Mouse (Mus musculus): Measurements from ENCODE around the gene Klhl36.

Klhl36 gene

DNA sequence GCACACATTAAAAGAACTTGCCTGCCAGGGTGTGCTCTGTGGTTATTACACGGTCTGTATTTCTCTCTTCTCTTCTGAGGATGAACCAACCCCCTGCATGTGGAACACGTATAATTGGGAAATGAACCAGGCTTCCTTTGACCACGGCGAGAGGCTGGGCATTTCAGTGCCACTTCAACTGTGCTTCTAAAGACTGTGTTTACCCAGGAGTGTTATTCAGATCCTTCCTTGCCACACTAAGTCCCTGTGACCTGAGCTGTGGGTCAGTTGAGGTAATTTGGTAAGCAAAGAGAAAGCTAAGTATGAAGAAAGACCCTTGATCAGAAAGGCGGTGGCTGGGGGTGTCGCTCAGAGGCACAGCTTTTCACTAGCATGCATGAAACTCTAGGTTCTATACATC, 19.2 kb downstream of the Klhl36 start:
- intact Hi-C loops (cut with DNase I), result no loop called here

DNA sequence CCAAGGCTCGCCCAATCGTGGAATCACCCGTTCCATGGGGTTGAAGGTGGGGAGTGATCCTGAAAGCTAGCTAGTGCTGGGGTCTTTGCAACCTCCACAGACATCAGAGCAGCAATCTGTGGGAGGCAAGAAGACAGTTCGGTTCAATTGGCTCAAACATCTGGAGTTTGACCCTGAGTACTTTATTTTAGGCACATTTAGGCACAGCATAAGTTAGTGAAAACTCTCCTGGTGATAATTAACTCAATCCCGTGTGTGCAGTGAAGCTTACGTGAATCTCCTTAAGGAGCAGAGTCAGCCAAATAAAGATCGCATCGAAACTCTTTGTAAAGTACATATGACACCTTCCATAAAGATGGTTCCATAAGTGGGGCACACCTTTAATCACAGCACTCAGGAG, 19.9 kb downstream of the Klhl36 start:
- intact Hi-C loops (cut with DNase I), result no loop called here

DNA sequence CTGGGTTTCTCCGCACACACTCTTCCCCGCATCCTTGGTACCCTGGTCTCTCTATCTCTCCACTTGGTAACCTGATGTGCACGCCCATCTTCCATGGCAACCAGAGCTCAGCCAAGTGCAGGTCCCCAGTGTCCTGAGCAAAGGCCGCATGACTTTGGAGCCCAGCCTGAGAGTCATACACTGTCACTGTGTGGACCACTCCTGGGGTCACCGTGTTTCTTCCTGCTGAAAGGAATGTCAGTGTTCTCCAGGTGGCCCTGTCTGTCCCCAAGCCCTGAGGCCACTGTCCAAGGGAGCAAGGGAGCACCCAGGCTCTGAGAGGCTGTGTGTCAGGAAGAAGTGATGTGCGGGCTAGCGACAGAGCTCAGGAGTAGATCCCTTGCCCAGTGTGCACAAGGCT, 21.2 kb downstream of the Klhl36 start:
- intact Hi-C loops (cut with DNase I), result no loop called here

DNA sequence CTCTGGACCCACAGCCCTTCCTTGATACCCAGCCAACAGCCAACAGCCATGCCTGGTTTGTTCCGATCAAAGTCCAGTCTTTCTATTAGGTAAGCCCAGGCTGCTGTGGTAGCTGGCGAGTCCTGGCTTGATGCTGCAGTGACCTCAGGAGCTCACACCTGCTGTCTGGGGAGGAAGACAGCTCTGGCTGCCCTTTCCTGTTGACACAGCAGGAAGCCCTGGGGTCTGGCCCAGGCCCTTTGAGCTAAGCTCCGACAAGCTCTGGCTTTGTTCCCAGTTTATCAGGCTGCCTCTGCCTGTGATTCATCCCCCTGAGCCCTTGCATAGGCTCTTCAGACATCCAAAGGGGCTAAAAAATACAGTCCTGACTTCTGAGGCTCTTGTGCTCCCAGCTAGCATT, 23.5 kb downstream of the Klhl36 start:
- intact Hi-C loops (cut with DNase I), result loop anchor here (5.0 kb wide), 2 partner anchors 42 to 103 kb away; no protein-coding TSS in a partner anchor

DNA sequence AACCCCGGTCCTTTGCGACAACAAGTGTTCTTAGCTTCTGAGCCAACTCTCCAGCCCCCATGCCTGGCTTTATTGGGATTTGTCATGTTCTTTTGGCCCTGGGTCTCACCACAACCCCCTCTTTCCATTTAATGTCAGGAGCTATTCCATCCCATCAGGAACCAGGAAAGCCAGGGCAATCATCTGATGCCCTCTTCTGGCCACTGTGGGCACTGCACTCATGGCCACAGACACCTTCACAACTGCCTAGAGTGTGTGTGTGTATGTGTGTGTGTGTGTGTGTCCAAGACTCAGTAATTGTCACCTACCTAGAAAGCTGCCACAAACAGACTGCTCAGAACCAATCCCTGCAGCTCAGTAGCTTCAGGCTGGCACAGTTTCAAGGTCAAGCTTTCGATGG, 25.1 kb downstream of the Klhl36 start:
- intact Hi-C loops (cut with DNase I), result loop anchor here (5.0 kb wide), 2 partner anchors 40 to 105 kb away; no protein-coding TSS in a partner anchor

DNA sequence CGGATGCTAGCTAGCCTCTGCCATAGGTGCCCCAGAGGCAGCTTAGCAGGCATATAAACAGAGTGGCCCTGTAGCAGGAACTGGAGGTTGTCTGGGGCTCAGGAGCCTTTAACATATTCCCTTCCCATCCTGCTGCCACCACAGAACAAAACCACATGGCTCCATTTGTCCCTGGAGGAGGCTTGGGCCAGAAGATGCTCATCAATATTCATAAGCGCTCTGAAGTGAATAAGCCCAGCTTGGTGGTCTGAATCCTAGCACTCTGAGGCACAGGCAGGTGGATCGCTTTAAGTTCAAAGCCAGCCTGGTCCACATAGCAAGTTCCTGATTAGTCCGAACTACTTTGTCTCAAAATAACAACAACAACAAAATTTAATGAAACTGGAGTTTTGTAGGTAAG, 25.9 kb downstream of the Klhl36 start:
- intact Hi-C loops (cut with DNase I), result loop anchor here (5.0 kb wide), 2 partner anchors 39 to 106 kb away; no protein-coding TSS in a partner anchor

DNA sequence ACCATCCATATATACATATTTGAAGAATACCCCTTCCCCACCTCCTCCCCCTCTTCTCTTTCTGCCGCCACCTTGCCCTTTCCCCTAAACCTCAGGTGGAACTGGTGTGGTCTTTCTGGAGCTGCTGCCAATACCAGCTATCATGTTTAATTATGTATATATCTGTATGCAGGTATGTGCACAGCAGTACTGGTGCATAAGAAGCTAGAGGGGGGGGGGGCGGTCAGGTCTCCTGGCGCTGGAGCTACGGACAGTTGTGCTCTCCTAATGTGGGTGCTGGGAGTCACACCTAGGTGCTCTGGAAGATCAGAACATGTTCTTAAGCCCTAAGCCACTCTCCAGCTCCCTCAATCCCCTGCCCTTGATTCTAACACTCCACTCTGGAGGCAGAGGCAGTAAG, 35.0 kb downstream of the Klhl36 start:
- intact Hi-C loops (cut with DNase I), result no loop called here

DNA sequence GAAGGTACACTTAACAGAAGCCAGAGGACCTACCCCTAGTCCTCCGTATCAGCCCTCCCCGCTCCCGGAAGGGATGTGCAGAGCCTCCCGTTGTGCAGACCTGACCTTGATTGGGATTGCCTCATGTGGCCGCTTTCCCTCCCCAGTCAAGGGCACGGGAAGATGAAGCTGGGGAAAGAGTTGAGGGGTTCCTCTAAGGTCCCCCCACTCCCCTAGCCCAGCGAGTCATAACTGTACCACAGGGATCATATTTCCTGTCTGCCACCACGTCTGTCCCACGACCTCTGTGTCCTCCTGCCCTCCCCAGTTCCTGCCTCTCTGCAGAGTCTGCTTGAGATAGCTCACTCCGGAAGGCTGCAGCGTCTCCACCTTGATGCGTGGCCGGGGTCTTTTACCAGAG, 35.9 kb downstream of the Klhl36 start:
- intact Hi-C loops (cut with DNase I), result no loop called here

DNA sequence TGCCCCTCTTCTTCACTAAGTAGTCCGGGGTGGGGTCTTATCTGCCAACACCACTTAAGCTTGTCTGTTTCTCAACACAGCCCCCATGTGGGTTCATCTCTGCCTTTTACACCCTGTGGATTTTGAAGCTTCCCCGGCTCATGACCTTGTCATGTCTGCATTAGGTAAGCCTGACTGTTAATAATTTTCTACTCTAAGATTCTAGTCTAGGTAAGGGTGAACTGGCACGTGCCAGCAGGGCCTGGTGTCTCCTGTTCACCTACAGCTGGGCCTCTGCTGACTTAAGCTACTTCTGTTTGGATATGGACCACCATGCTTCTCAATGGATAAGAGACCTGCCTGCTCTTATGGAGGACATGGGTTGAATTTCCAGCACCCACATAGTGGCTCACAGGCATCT, 39.3 kb downstream of the Klhl36 start:
- intact Hi-C loops (cut with DNase I), result no loop called here

DNA sequence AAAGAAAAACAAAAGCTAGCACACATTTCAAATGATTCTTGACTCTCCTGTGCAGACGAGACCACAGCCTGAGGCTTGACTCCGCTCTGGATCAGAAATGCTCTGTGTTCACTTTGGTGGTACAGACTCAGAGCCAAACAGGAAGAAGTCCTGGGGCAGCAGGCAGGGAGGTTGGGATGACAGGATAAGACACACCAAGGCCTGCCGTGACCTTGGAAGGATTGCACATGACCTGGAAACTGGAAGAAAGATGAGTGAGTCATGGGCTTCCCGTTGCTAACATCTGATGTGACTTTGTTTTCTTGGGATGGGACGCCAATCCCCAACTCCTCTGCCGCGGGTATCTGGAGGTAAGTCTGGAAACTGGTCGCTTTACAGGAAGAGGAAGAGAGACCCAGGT, 39.9 kb downstream of the Klhl36 start:
- intact Hi-C loops (cut with DNase I), result no loop called here

DNA sequence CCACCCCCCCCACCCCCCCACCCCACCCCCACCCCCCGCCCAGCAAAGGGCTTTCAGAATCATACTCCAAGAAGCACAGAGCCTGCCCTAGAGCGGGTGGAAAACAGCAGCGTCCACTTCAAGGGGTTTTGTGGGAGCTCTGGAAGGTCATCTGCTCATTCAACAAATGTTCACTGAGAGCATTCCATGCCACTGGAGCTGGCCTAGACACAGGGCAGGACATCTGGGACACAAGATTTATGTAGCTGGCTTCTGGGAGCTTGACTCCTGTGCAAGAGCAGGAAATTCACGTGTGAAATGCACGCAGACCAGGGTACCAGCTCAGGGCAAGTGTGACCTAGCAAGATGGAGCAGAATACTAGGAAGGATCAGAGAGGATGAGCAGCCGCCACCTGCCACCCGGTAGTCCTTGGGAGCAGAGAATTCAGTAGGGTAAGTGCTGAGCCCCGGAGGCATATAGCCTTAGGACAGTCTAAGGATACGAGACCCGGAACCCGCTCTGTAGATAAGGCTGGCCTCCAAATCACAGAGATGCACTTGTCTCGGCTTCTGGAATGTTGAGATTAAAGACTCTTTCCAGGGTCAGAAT, 42.4 kb downstream of the Klhl36 start:
- intact Hi-C loops (cut with DNase I), result no loop called here

DNA sequence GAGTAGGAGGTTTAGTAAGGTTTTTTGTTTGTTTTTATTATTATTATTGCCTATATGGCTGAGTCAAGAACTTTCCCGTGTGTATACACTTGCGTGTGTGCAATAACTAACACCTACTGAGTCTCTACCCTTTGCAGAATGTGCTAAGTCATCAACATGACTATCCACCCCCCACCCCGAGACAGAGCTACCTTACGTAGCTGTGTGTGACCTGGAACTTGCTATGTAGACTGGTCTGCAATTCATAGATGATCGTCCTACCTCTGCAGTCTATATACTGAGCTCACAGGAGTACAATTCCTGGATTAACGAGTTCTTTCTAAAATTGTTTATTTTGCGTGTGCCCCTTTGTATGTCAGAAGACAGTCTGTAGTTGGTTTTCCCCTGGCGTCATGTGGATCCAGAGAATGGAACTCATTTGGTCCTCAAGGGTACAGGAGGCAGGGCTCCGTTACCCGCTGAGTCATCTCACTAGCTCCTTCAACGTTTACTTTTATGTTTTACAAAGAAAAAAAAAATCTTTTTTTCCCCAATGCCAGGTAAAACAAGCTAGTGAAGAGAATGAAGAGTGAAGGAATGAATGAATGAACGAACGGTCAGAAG, 48.0 kb downstream of the Klhl36 start, which contains the start of gene Usp10:
Gene Usp10, plus strand, starts transcription at position 417 of the 603 bp plus-strand sequence.
- intact Hi-C loops (cut with DNase I), result no loop called here

DNA sequence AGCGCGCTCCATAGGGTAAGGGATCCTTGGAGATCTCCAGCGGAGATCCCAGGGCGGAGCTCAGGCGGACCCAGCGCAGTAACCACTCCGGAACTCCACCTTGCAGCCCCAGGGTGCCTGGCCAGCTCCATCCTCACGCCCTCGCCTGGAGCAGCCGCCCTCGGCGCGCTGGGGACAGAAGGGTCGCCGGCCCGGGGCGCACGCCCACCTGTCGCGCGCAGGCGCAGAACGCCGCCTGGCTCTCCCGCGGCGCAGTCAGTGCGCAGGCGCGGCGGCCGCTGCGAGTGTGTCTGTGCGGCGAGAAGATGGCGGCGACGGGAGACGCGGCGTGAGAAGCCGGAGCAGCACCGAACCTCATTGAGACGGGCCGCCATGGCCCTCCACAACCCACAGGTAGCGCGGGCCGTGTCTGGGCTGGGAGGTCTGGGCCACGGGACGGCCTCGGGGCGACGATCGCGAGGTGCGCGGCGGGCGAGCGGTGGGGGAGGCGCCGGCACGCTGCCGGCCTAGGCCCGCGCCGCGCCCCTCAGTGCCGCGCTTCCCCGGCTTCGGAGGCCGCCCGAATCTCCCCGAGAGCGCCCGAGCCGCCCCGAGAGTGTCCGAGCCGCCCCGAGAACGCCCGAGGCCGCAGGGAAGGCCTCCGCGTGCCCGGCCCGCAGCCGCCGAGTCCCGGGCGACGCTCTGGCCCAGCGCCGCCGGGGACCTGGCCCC, 48.6 kb downstream of the Klhl36 start, which contains the start of gene Gm20388:
Gene Gm20388, plus strand, starts transcription at position 295 of the 711 bp plus-strand sequence.
- intact Hi-C loops (cut with DNase I), result no loop called here

DNA sequence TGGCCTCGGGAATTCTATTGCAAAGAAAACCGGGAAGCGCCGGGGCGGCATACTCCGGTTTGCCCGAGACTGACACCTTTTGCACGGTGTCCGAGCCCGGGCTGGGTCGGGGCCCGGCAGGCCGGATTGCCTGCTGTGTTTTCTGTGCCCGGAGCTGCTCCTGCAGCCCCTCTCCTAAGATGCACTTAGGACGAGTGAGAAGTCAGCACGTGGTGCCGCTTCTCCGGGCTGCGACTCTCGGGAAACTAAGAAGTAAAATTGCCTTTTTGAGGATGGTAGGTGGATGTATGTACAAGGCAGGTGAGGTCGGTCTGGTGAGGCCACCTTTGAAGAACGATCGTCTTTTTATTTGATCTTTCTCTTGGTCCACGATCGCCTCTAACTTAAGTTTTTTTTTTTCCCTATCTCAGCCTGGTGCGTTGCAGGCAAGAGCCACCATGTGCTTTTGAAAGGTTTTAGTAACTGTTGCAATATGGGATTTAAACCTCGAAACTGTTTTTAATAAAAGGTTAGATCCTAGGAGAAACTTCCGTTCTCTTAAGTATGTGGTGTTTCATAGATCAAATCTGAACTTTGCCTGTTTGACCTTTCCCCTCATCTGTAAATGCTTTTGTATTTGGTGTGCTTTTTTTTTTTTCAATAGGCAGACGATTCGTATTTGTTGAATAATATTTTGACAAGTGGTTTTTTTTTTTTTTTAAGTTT, 49.3 kb downstream of the Klhl36 start:
- intact Hi-C loops (cut with DNase I), result no loop called here

DNA sequence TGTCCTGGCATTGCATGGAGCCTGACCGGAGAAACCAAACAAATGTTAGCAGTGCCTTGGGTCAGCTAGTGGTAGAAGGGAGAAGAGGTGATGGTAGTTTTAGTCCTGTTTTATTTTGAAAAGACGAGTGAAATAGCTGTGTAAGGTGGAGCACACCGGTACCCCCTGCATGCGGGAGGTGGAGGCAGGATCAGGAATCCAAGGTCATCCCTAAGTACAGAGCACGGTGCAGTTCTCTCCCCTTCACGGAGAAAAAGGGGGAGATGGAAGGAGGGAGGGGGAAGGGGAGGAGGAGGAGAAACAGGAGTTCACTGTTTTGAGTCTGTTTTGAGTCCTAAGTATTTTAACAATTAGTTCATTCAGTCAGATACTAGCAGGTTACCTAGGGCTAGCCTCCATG, 50.6 kb downstream of the Klhl36 start:
- intact Hi-C loops (cut with DNase I), result no loop called here

DNA sequence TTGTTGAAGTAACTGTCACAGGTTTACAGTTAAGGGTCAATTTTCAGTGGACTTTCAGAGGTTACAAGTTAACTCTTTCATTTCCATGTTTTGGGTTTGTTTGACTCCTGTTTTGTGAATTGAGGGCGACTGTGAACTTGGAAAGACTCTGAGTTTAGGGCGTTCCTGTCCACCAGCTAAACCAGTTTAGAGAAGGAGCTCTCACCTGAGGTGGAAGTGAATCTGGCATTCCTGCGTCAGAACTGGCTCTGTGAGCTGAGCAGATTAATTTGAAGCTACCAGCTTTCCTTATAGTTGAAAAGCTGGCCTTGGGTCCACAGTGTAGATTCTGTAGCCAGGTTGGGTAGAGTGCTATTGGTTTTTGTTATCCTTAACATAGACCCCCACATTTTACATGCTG, 51.1 kb downstream of the Klhl36 start:
- intact Hi-C loops (cut with DNase I), result no loop called here

DNA sequence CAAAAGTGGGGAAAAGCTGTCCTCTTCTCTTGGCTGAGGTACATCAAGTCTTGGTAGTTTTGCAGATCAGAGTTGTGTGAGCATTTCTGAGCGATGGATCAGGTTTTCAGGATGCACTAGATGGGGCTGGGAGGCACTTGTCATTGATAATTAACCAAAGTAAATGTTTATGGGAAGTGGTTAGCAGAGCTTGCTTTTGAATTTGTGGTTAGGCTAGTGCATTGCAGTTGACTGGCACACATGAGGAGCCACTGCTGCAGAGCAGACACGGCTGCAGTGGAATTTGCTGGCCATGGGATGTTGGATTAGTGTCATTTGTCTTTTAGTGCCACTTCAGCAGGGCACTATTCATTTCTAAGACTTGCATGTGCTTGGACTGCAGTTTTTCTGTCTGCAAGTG, 52.1 kb downstream of the Klhl36 start:
- intact Hi-C loops (cut with DNase I), result no loop called here

DNA sequence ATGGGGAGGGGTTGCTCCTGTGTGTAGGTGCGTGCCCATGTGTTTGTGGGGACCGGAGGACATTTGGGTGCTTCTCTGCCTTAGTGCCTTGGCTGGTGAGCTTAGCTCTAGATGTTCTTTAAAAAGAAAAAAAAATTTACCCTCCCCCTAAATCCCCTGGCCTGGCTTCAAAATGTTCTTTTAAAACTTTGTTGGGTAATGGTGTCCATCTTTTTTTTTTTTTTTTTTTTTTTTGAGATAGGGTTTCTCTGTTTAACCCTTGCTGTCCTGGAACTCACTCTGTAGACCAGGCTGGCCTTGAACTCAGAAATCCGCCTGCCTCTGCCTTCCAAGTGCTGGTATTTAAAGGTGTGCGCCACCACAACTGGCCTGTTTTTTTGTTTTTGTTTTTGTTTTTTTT, 53.2 kb downstream of the Klhl36 start:
- intact Hi-C loops (cut with DNase I), result no loop called here

DNA sequence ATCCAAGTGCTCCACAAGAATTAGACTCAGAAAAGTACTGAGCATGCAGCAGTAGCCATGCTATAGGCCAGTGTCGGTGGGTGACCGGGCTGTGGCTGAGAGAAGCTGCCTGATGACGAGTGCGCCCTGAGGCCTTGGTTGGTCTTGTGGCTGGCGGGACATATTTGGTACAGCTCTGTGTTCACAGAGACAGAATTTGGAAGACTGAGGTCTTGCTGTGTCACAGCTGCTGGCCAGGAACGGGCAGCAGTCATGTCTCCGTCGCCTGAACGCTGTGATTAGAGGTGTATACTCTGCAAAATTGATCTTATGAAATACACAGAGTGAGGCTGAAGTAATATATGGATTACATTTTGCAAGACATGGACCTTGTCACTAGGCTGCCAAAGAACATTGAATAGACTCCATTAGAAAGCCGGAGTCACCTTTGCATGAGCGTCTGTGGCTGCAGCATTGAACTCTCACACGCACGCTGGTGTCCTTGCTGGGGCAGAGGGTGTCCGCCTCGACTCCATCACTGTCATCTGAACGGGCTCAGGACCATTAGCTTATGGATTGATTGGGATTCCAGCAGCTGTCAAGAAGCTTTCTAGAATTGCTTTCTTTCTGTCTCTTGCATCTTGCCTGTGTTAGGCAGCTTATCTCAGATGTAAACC, 54.3 kb downstream of the Klhl36 start:
- intact Hi-C loops (cut with DNase I), result no loop called here

DNA sequence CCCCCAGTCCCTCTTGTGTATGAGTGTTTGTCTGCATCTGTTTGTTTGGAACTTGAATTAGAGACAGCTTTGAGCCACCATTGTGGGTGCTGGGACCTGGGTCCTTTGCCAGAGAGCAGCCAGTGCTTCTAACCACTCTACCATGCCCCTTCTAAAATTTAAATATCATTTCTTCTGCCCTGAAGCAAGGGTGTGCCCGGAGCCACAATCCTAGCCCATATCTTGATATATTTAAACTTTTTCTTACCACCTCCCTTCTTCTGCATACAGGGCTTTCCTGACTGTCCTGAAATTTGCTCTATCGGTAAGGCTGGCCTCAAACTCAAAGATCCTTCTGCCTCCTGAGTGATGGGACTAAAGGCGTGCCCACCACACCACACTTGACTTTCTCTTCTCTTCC, 55.3 kb downstream of the Klhl36 start:
- intact Hi-C loops (cut with DNase I), result no loop called here

DNA sequence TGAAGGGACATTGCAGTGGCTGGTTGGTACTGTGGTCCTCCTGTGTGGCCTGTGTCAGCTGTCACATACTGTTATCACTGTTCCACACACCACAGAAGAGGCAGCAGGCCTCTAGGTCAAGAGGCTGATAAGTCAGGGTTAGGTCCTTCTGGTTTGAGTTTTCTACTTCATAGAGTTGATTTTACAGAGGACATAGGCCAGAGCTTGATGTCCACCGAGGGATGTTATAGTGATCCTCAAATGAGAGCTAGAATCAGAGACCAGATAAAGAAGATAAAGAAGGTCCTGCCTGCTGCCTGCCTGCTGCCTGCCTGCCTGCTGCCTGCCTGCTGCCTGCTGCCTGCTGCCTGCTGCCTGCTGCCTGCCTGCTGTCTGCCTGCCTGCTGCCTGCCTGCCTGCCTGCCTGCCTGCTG, 56.1 kb downstream of the Klhl36 start:
- intact Hi-C loops (cut with DNase I), result no loop called here

Measured in adrenal gland (tissue).